Comparison of ENCODE assay signal across 15 mouse cellular contexts in the genomic region with DNA sequence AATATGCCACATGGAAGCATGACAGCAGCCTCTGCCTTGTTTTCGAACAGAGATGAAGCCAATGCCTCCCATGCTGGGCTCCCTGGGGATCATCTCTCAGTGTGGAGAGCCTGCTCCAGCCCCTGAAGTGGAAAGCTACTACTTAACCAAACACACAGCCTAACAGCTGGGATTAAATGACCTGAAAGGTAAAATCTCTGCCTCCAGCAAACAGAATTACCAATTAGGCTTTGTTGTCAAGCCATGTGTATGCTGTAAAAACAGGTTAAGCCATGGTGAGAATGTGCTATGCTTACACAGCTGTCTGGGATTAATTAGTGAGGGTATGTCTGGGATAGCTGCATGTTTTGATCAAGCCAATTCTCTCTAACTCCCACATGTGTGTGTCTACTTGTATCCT. TPM values are rescaled to one million over a fixed set of nuclear protein-coding genes. Genes with fewer than 3 reads are reported as not detected.
A peak's percentile ranks its signal among the peaks of the same experiment; 100 is the strongest.
DNase-seq lines count a peak whose midpoint lies in the region; ATAC-seq lines count a peak whose summit lies in the region.
"Had no signal": no experiment of that assay in that cellular context is flagged by ENCODE, and none has a peak within 500 bp of the region (broad histone marks: within the 10 kb centered on the region; RNA-seq: fewer than 3 reads in every experiment).

No protein-coding gene starts in this region.

- no peak for DNase-seq in neural tube, embryonic 10.5 days (ENCODE audit: extremely low spot score, low spot score)
- peak; percentile 33 for DNase-seq in embryonic facial prominence, embryonic 11.5 days (ENCODE audit: low spot score)
- DNase-seq in mesoderm, embryonic 11.5 days (ENCODE audit: low read depth, low spot score), result peak; percentile 12
- DNase-seq in layer of hippocampus, adult 8-10 months (ENCODE audit: low spot score in 2 of 2), result no peak
- no peak for DNase-seq in cerebellum, adult 9-10 months
- DNase-seq: cerebellum, postnatal 36 days; forebrain, postnatal 0 days; gastrocnemius, postnatal 14 days; heart, postnatal 36 days; kidney, adult 18-20 months; liver, postnatal 0 days had no signal

- ATAC-seq in neural tube, embryonic 14.5 days (ENCODE audit: low read depth), result peak; percentile 74; the same call in 1 of the 2 replicates
- ATAC-seq in embryonic facial prominence, embryonic 11.5 days (replicated peaks; ENCODE audit: insufficient number of reproducible peaks, low FRiP score, low TSS enrichment, low read depth), result peak; percentile 44; the same call in 1 of the 2 replicates
- ATAC-seq in forebrain, embryonic 15.5 days (replicated peaks), result no peak
- ATAC-seq: forebrain, postnatal 0 days; hindbrain, embryonic 16.5 days; liver, postnatal 0 days had no signal

- no peaks in the 10 kb centered on the region for H3K9me3 ChIP-seq in neural tube, embryonic 14.5 days (ENCODE audit: control insufficient read depth, low read length)
- H3K9me3 ChIP-seq in embryonic facial prominence, embryonic 11.5 days (replicated peaks; ENCODE audit: control insufficient read depth, low read length), result no peaks in the 10 kb centered on the region
- H3K9me3 ChIP-seq in forebrain, embryonic 15.5 days, result no peaks in the 10 kb centered on the region

- WGBS in neural tube, embryonic 14.5 days, result 44% methylated on average over 1 of the region's 1 CpGs
- WGBS in embryonic facial prominence, embryonic 11.5 days, result 10% methylated on average over 1 of the region's 1 CpGs
- 42% methylated on average over 1 of the region's 1 CpGs for WGBS in forebrain, embryonic 15.5 days

- no peaks in the 10 kb centered on the region for H3K27me3 ChIP-seq in neural tube, embryonic 14.5 days (ENCODE audit: control insufficient read depth, insufficient read depth, low read length)
- no peaks in the 10 kb centered on the region for H3K27me3 ChIP-seq in embryonic facial prominence, embryonic 11.5 days (ENCODE audit: control insufficient read depth, insufficient read depth, low read length)
- H3K27me3 ChIP-seq in forebrain, embryonic 15.5 days, result no peaks in the 10 kb centered on the region

- H3K27ac ChIP-seq in neural tube, embryonic 14.5 days (ENCODE audit: low read depth, low read length), result no peak overlapping the region
- H3K27ac ChIP-seq in embryonic facial prominence, embryonic 11.5 days (replicated peaks; ENCODE audit: low read depth, low read length), result no peak overlapping the region
- H3K27ac ChIP-seq in forebrain, embryonic 15.5 days (replicated peaks), result no peak overlapping the region

- H3K4me1 ChIP-seq in neural tube, embryonic 14.5 days (ENCODE audit: control insufficient read depth, insufficient read depth, low read length), result no peaks in the 10 kb centered on the region
- no peaks in the 10 kb centered on the region for H3K4me1 ChIP-seq in embryonic facial prominence, embryonic 11.5 days (ENCODE audit: control insufficient read depth, insufficient read depth, low read length)
- H3K4me1 ChIP-seq in forebrain, embryonic 15.5 days, result no peaks in the 10 kb centered on the region

- no peaks in the 10 kb centered on the region for H3K36me3 ChIP-seq in neural tube, embryonic 14.5 days (ENCODE audit: control insufficient read depth, insufficient read depth, low read length)
- no peaks in the 10 kb centered on the region for H3K36me3 ChIP-seq in embryonic facial prominence, embryonic 11.5 days (replicated peaks; ENCODE audit: control insufficient read depth, insufficient read depth, low read depth, low read length)
- no peaks in the 10 kb centered on the region for H3K36me3 ChIP-seq in forebrain, embryonic 15.5 days

- H3K4me2 ChIP-seq in neural tube, embryonic 14.5 days (ENCODE audit: low read depth, low read length), result no peak overlapping the region
- no peak overlapping the region for H3K4me2 ChIP-seq in embryonic facial prominence, embryonic 11.5 days (ENCODE audit: low read depth, low read length)
- H3K4me2 ChIP-seq in forebrain, embryonic 15.5 days (replicated peaks), result no peak overlapping the region
- H3K4me2 ChIP-seq: heart, embryonic 11.5 days had no signal

- no peak overlapping the region for H3K9ac ChIP-seq in neural tube, embryonic 14.5 days (replicated peaks; ENCODE audit: low read depth, low read length)
- H3K9ac ChIP-seq in embryonic facial prominence, embryonic 11.5 days (replicated peaks; ENCODE audit: low read length), result no peak overlapping the region
- H3K9ac ChIP-seq in forebrain, embryonic 15.5 days (replicated peaks), result no peak overlapping the region
- H3K9ac ChIP-seq: forebrain, postnatal 0 days; liver, postnatal 0 days had no signal

- no peak overlapping the region for H3K4me3 ChIP-seq in neural tube, embryonic 14.5 days (ENCODE audit: low read depth, low read length)
- no peak overlapping the region for H3K4me3 ChIP-seq in embryonic facial prominence, embryonic 11.5 days (ENCODE audit: low read depth, low read length)
- H3K4me3 ChIP-seq in forebrain, embryonic 15.5 days, result no peak overlapping the region

RNA-seq across cellular contexts. Expression of a gene that starts 42.3 kb away (rescaled TPM):
- 3.2 and 4.5 TPM in 2 replicates for polyA plus RNA-seq in neural tube, embryonic 14.5 days (2014; fragmentation: Nextera tagmentation; extraction: Ambion mirVana)
- 2.0 and 2.1 TPM in 2 replicates for polyA plus RNA-seq in embryonic facial prominence, embryonic 11.5 days (2014; fragmentation: Nextera tagmentation; extraction: Ambion mirVana)
- 3.4 and 3.6 TPM in 2 replicates for polyA plus RNA-seq in forebrain, embryonic 15.5 days (2015; fragmentation: Nextera tagmentation; extraction: Ambion mirVana)
- total RNA-seq in layer of hippocampus, adult 8-10 months (2022), result 10 to 100 TPM; 12.9 to 17.6 (median 14.5) TPM

Comparison
In these comparisons a context has a peak if more than half of its experiments do, and no peak if none do; other contexts are left out.
1. DNase-seq: peak in embryonic facial prominence, embryonic 11.5 days (single experiment) and mesoderm, embryonic 11.5 days (single experiment); none in neural tube, embryonic 10.5 days (single experiment), layer of hippocampus, adult 8-10 months (0 of 2) and cerebellum, adult 9-10 months (single experiment).